Mouse (Mus musculus) neural tube, embryonic 12.5 days (tissue): ENCODE data around the gene Foxl2. TPM values are rescaled to one million over a fixed set of nuclear protein-coding genes. Genes with fewer than 3 reads are reported as not detected.
A peak's percentile ranks its signal among the peaks of the same experiment; 100 is the strongest.

Source experiments
- ATAC-seq: fragments of 200-750 bp; cut with Nextera tagmentation; 2 replicates; pipeline ENCODE4 v1.8.0; 2017; ENCODE audit warnings: low read depth, mild to moderate bottlenecking, moderate TSS enrichment, moderate library complexity; ENCODE audit not compliant: low FRiP score
- H3K27ac ChIP-seq: fragments of 300-500 bp; sonication (generic); 2 replicates; pipeline ENCODE4 v1.5.1; 2016
- H3K27me3 ChIP-seq: fragments of 300-500 bp; sonication (generic); replicated peaks from 2 replicates; pipeline ENCODE4 v1.6.1; 2016; ENCODE audit warnings: mild to moderate bottlenecking
- H3K36me3 ChIP-seq: fragments of 300-500 bp; sonication (generic); 2 replicates; pipeline ENCODE4 v1.6.1; 2016; ENCODE audit warnings: mild to moderate bottlenecking
- H3K4me1 ChIP-seq: fragments of 300-500 bp; sonication (generic); 2 replicates; pipeline ENCODE4 v1.6.1; 2016
- H3K4me2 ChIP-seq: fragments of 300-500 bp; sonication (generic); replicated peaks from 2 replicates; pipeline ENCODE4 v1.6.1; 2016; ENCODE audit warnings: mild to moderate bottlenecking
- H3K4me3 ChIP-seq: fragments of 300-500 bp; sonication (generic); 2 replicates; pipeline ENCODE4 v1.5.1; 2016
- H3K9ac ChIP-seq: fragments of 300-500 bp; sonication (generic); 2 replicates; pipeline ENCODE4 v1.6.1; 2016; ENCODE audit warnings: mild to moderate bottlenecking
- H3K9me3 ChIP-seq: fragments of 300-500 bp; sonication (generic); 2 replicates; pipeline ENCODE4 v1.6.1; 2016; ENCODE audit warnings: mild to moderate bottlenecking
- WGBS: fragments of 180-500 bp; shearing (Covaris S2); methylation state at CpG from one replicate; pipeline ENCODE4 v1.1.7; 2016; 5-methylcytosine and 5-hydroxymethylcytosine counted together
- polyA plus RNA-seq: library from polyadenylated mRNA; unstranded; fragments of >200 nt; fragmentation: Nextera tagmentation; extraction: Ambion mirVana; gene quantifications from 2 replicates; pipeline ENCODE4 v1.2.1, GENCODE M21; 2016

Foxl2 gene
- polyA plus RNA-seq, result 0.73 and 1.2 TPM in 2 replicates

DNA sequence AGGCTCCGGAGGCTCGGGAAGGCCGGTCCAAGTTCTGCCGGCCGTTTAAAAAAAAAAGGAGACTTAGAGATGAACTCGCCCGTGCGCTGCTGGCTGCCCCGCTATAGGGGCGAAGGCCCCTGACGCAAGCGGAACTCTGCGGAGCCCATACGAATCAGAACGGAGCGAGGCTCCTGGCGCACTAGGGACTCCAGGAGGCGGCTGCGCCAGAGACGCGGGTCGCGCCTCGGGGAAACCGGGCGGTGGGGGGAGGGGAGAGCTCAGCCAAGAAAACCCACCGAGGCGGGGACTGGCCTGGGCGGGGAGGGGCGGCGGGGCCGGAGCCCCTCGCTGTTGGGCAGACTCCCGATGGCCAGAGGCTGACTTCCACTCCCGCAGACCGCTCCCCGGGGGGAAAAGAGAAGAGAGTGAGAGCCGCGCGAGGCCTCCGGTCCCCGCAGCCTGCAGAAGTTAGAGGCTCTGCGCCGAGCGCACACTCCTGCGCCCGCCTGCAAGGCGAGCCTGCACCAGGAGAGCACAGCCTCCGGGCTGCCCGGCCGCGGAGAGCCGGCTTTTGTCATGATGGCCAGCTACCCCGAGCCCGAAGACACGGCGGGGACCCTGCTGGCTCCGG, at the start of gene Foxl2:
TSS of gene Foxl2 (plus strand) at position 186 of the 613 bp plus-strand sequence.
- H3K9ac ChIP-seq, result peak within 1 kb of the TSS; percentile 44
- WGBS, result under 1% methylated on average over 57 of the region's 58 CpGs
- H3K27ac ChIP-seq, result no peak within 1 kb of the TSS
- peaks cover 35% of the 10 kb centered on the region for H3K4me1 ChIP-seq
- H3K27me3 ChIP-seq, result peaks cover 91% of the 10 kb centered on the region
- peak within 1 kb of the TSS; percentile 34 for H3K4me3 ChIP-seq
- H3K36me3 ChIP-seq, result no peaks in the 10 kb centered on the region
- peak within 1 kb of the TSS; percentile 68 for H3K4me2 ChIP-seq
- no peaks in the 10 kb centered on the region for H3K9me3 ChIP-seq
- peak; percentile 52; the same call in 1 of the 2 replicates for ATAC-seq

DNA sequence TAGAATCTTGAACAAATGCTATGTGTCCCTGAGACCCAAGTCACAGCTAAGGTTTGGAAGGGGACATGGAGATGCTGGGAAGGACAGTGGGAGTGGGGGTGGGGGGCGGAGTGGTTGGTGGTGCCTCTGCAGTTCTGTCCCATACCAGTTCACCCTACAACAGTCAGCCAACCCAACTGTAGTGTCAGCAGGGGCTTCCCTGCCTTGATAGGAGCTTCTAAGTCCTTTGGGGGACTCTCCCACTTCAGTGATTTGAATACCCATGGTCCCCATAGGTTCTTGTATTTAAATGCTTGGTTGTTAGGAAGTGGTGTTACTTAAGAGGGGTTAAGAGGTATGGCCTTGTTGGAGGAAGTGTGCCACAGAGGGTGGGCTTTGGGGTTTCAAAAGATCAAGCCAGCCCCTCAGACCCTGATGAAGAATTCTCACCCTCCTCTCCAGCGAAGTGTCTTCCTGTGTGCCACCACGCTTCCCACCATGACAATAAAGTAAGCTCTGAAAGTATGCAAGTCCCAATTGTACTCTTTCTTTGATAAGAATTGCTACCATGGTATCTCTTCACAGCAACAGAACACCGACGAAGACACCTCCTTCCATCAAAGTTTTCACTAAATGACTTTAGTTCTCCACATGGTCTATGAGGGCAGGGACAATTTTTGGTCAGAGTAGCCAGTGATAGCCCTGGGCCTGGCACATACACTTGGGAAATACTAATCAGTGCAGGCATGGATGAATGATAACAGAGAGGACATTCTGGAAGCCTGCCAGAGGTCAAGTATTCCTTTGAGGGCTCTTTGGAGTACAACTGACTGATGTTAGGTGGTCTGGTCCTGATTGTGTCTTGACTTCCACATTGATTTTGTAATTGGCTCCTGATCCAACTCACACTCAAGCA, 34.2 kb upstream of the Foxl2 start:
- WGBS, result 88% methylated on average over 5 of the region's 5 CpGs
- H3K4me2 ChIP-seq, result no peak overlapping the region
- H3K9ac ChIP-seq, result no peak overlapping the region
- no peak overlapping the region for H3K27ac ChIP-seq
- H3K27me3 ChIP-seq, result no peaks in the 10 kb centered on the region
- no peak for ATAC-seq
- no peaks in the 10 kb centered on the region for H3K4me1 ChIP-seq
- no peaks in the 10 kb centered on the region for H3K36me3 ChIP-seq
- H3K4me3 ChIP-seq, result no peak overlapping the region
- H3K9me3 ChIP-seq, result no peaks in the 10 kb centered on the region

DNA sequence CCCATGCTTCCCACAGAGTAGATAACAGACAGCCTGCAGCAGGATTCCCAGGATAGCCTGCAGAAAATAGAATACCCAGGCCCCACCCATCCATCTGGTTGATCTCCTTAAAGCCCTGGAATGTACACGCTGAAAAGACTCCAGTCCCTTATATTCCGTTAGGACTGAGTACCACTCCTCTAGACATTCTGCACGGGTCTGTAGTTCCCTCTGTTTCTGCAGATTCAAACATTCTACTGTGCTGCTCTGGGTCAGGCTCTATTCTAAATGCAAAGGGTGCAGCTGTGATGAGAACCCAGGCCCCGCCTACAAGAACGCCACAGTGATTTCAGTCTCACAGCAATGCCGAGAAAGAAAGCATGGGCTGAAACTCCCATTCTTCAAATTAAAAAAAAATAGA, 32.0 kb upstream of the Foxl2 start:
- H3K27me3 ChIP-seq, result no peaks in the 10 kb centered on the region
- no peak overlapping the region for H3K27ac ChIP-seq
- 50% methylated on average over 6 of the region's 6 CpGs for WGBS
- no peak overlapping the region for H3K4me2 ChIP-seq
- no peak overlapping the region for H3K9ac ChIP-seq
- no peaks in the 10 kb centered on the region for H3K9me3 ChIP-seq
- no peak overlapping the region for H3K4me3 ChIP-seq
- no peak for ATAC-seq
- no peaks in the 10 kb centered on the region for H3K36me3 ChIP-seq
- H3K4me1 ChIP-seq, result no peaks in the 10 kb centered on the region

DNA sequence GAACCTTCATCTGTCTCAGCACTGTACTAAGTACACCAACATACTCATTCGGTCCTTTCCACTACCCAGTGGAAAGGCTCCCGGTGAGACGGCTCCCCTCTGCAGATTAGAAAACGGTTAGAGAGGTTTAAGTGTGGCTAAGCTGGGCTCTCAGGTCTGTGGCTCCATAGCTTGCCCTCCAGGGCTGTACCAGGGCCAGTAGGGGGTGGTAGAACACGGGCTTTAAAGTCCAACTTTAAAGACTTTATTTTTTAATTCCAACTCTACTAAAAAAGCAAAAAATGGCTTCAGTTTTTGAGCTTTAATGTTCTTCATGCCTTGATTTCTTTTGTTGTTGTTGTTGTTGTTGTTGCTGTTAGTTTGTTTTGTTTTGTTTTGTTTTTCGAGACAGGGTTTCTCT, 30.9 kb upstream of the Foxl2 start:
- no peaks in the 10 kb centered on the region for H3K9me3 ChIP-seq
- H3K4me1 ChIP-seq, result no peaks in the 10 kb centered on the region
- no peaks in the 10 kb centered on the region for H3K36me3 ChIP-seq
- 69% methylated on average over 6 of the region's 6 CpGs for WGBS
- no peaks in the 10 kb centered on the region for H3K27me3 ChIP-seq
- H3K9ac ChIP-seq, result no peak overlapping the region
- ATAC-seq, result no peak
- H3K4me3 ChIP-seq, result no peak overlapping the region
- H3K4me2 ChIP-seq, result no peak overlapping the region
- no peak overlapping the region for H3K27ac ChIP-seq

DNA sequence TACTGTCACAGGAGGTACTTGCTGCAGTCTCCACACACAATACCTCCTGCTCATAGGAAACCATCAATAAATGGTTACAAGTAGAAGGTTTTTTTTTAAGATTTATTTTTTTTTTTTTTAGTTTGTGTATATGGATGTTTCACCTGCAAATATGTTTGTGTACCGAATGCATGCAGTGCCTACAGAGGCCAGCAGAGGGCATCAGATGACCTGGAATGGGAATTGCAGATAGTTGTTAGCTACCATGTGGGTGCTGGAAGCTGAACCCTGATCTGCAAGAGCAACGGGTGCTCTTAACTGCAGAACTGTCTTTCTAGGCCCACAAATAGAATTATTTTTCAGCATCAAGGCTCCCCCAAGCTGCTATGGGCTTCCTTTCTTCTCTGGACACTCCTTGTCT, 25.6 kb upstream of the Foxl2 start:
- no peak overlapping the region for H3K27ac ChIP-seq
- H3K9me3 ChIP-seq, result no peaks in the 10 kb centered on the region
- 94% methylated on average over 2 of the region's 2 CpGs for WGBS
- no peaks in the 10 kb centered on the region for H3K4me1 ChIP-seq
- H3K9ac ChIP-seq, result no peak overlapping the region
- no peaks in the 10 kb centered on the region for H3K27me3 ChIP-seq
- H3K36me3 ChIP-seq, result no peaks in the 10 kb centered on the region
- H3K4me3 ChIP-seq, result no peak overlapping the region
- ATAC-seq, result no peak
- H3K4me2 ChIP-seq, result no peak overlapping the region

DNA sequence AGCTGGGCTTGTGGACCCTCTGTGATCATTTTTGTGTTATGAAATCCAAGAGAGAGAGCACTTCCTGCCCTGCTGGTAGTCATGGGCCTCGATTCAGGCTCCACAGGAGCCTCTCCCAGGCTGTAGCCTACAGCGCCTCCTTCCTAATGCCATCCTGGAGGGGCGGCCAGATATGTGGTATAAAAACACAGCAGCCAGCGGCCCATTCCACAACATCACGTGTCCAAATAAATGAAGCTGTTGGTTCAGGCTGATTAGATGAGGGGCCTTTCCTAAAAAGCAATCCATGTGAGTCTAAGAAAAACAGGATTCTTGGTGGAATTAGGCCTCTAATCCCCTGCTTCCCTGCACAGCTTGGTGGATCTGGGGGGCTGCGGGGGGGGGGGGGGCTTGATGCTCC, 22.2 kb upstream of the Foxl2 start:
- no peak for ATAC-seq
- H3K4me3 ChIP-seq, result no peak overlapping the region
- H3K27me3 ChIP-seq, result no peaks in the 10 kb centered on the region

DNA sequence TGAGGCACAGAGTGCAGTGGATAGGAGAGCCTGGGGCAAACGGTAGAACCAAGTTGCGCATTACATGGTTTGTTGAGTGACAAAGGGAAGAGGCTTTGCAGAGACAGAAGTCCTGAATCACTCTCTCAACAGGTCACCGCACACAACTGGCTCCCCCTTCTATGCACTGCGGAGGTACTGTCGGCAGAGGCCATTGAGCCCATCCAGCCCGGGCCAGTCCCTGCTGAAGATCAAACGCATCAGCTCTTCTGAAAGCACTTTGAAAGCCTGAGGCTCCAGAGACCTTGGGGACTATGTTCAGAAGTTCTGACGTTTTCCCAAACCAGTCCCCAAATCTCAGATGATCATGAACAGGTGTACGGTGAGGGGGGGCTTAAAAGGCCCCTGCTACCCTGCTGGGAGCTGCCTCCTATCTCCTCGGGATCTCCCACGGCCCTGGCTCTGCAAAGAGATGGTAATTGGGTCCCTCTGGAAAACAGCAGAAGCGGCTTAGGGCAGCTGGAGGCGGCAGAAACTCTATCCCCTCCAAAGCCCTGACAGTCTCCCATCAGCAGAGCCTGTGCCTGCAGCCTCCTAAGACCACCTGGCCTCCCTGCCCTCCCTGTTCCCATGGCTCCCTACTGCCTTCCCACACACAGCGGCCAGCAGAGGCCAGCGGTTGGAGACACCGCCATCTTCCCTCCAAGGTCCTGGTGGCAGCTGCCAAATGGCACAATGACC, 19.7 kb upstream of the Foxl2 start:
- H3K27ac ChIP-seq, result no peak overlapping the region
- 26% methylated on average over 16 of the region's 16 CpGs for WGBS
- no peaks in the 10 kb centered on the region for H3K9me3 ChIP-seq
- H3K4me2 ChIP-seq, result no peak overlapping the region
- H3K9ac ChIP-seq, result no peak overlapping the region
- H3K4me1 ChIP-seq, result no peaks in the 10 kb centered on the region
- H3K4me3 ChIP-seq, result no peak overlapping the region
- no peaks in the 10 kb centered on the region for H3K36me3 ChIP-seq
- no peaks in the 10 kb centered on the region for H3K27me3 ChIP-seq
- ATAC-seq, result no peak

More for the DNA sequence above, 22.2 kb upstream of the Foxl2 start:
- no peak overlapping the region for H3K4me2 ChIP-seq
- H3K27ac ChIP-seq, result no peak overlapping the region
- no peaks in the 10 kb centered on the region for H3K9me3 ChIP-seq
- no peaks in the 10 kb centered on the region for H3K36me3 ChIP-seq
- WGBS, result 45% methylated on average over 6 of the region's 6 CpGs
- H3K9ac ChIP-seq, result no peak overlapping the region
- H3K4me1 ChIP-seq, result no peaks in the 10 kb centered on the region

DNA sequence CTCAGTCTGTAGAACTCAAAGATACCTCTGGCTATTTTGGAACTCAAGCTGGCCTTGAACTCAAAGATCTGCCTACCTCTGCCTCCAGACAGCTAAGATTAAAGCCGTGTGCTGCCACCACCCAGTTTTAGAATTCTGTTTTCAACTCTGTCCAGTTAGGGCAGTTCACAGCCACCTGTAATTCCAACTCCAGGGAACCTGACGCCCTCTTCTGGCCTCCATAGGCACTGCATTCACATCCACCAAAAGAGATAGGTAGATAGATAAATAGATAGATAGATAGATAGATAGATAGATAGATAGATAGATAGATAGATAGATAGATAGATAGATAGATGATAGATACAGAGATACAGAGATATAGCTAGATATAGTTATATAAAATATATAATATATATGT, 15.8 kb upstream of the Foxl2 start:
- Histone ChIP-seq H3K9ac (no peak overlapping the region), H3K27ac (no peak overlapping the region), H3K36me3 (no peaks in the 10 kb centered on the region), H3K4me2 (no peak overlapping the region), H3K27me3 (no peaks in the 10 kb centered on the region), H3K4me3 (no peak overlapping the region), H3K9me3 (no peaks in the 10 kb centered on the region), H3K4me1 (no peaks in the 10 kb centered on the region)
- WGBS, result 19% methylated on average over 2 of the region's 2 CpGs
- ATAC-seq, result no peak

DNA sequence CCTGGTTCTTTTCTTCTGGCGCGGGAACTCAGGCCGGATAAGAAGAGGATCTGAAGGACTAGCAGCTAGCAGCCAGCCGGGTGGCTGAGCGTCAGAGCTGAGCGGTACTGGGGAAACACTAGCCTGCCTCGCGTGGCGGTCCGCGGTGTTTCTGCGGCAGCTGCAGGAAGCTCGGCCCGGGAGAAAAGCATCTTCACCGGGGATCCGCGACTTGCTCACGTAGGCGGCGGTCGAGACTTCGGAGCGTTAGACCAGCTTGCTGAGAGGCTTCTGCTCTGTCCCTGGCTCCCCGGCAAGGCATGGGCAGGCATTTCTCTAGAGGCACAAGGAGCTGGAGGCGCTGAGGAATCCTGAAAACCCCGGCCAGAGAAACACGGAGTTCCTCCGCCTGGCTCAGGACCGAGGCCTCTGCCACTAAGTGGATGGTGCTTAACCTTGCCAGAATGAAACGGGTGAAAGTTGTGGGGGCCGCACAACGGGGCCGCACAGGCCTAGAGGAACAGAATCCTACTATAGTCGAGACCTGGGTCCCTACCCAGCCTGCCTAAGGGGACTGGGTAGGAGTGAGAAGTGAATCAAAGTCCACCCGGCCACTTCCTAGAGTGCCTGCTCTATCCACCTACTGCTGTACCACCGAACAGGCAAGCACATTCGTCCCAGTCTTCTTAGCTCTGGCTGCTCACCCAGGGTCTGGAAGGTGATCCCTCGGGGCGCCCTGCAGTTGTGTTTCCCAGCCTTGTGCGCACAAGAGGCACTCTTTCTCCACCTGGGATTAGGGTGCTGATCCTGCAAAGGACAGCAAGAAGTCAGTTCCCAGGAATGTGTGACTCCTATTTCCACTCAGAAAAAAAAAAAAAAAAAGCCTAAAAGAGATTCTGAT, 2.7 kb upstream of the Foxl2 start:
- Histone ChIP-seq H3K4me1 (peaks cover 35% of the 10 kb centered on the region), H3K27ac (no peak overlapping the region), H3K4me2 (peak overlapping the region; percentile 17; the same call in 1 of the 2 replicates), H3K36me3 (no peaks in the 10 kb centered on the region), H3K9ac (no peak overlapping the region), H3K27me3 (peaks cover 81% of the 10 kb centered on the region), H3K4me3 (no peak overlapping the region), H3K9me3 (no peaks in the 10 kb centered on the region)
- ATAC-seq, result no peak
- under 1% methylated on average over 40 of the region's 40 CpGs for WGBS

DNA sequence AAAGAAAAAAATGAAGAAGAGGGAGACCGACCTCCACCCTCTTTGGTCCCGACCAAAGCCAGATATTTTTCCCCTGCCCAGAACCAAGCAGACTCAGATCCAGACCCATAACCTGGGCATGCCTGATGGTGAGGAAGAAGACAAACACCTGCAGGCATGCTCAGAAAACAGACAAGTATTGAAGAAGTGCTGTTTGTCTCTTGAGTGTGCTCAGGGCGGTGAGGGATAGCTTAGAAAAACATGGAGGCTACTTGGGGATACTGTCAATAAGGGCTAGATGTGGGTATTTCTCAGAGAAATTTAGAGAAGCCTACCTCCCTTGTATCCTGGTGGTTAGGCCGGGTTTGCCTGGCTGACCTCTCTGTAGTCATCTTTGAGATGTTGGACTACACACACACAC, 1.8 kb upstream of the Foxl2 start:
- 3% methylated on average over 4 of the region's 4 CpGs for WGBS
- H3K4me1 ChIP-seq, result peaks cover 35% of the 10 kb centered on the region
- no peak for ATAC-seq

DNA sequence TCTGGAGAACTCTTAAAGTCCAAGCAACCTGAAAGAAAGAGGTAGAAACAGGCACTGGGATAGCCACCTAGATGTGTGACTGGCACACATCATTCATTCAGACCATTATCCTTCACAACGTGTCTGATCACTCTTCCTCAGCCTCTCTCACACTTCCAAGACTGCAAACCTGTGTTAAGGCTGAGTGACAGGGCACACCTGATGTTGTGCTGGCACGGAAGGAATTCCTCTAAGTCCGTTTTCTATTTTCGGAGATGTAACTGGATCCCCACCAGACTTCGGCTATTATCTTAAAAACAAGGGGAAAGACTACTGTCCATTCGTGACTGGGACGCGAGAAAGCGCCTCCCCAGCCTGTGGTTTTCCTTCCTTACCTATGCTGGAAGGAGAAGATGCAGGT, 1.3 kb upstream of the Foxl2 start:
- no peak overlapping the region for H3K4me3 ChIP-seq
- peaks cover 84% of the 10 kb centered on the region for H3K27me3 ChIP-seq
- WGBS, result 3% methylated on average over 9 of the region's 9 CpGs
- peaks cover 35% of the 10 kb centered on the region for H3K4me1 ChIP-seq
- no peak overlapping the region for H3K27ac ChIP-seq
- H3K9me3 ChIP-seq, result no peaks in the 10 kb centered on the region
- no peak overlapping the region for H3K9ac ChIP-seq
- ATAC-seq, result no peak
- H3K4me2 ChIP-seq, result no peak overlapping the region
- no peaks in the 10 kb centered on the region for H3K36me3 ChIP-seq

More for the DNA sequence above, 1.8 kb upstream of the Foxl2 start:
- H3K4me2 ChIP-seq, result no peak overlapping the region
- H3K27ac ChIP-seq, result no peak overlapping the region
- H3K9me3 ChIP-seq, result no peaks in the 10 kb centered on the region
- no peaks in the 10 kb centered on the region for H3K36me3 ChIP-seq
- no peak overlapping the region for H3K9ac ChIP-seq
- no peak overlapping the region for H3K4me3 ChIP-seq
- H3K27me3 ChIP-seq, result peaks cover 83% of the 10 kb centered on the region
